Comparison of ENCODE assay signal across 2 mouse cellular contexts in the genomic region with DNA sequence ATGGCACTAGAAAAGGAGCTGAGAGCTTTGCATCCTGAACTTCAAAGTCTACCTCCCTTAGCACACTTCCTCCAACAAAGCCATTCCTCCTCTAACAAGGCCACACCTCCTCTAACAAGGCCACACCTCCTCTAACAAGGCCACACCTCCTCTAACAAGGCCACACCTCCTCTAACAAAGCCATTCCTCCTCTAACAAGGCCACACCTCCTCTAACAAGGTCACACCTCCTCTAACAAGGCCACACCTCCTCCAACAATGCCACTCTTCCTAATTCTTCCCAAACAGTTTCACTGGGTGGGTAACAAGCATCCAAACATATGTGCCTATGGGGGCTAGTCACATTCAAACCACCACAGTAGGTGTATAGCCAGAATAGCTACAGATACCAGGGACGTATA.
TF ChIP-seq lines count a peak whose summit lies in the region.

No protein-coding gene starts in this region.

TF ChIP-seq in CH12.LX, 34 proteins besides CTCF, POLR2A, EP300 and RAD21:
- TF ChIP-seq POLR2AphosphoS2 (IDR thresholded peaks at IDR 0.05; ENCODE audit: low read depth, low read length) (no peak), ZNF384 (IDR thresholded peaks at IDR 0.05; ENCODE audit: low read depth, low read length) (no peak), MEF2A (IDR thresholded peaks at IDR 0.05; ENCODE audit: borderline replicate concordance, low read depth, low read length) (no peak), HCFC1 (IDR thresholded peaks at IDR 0.05; ENCODE audit: low read depth, low read length) (no peak), TCF12 (IDR thresholded peaks at IDR 0.05; ENCODE audit: low read depth, low read length) (no peak), UBTF (IDR thresholded peaks at IDR 0.05; ENCODE audit: low read depth, low read length) (no peak), MAX (IDR thresholded peaks at IDR 0.05; ENCODE audit: low read length) (no peak), MAFK (IDR thresholded peaks at IDR 0.05; ENCODE audit: insufficient replicate concordance, low read length) (no peak), MYC (IDR thresholded peaks at IDR 0.05; ENCODE audit: low read depth, low read length) (no peak)

TF ChIP-seq in MEL, 35 proteins besides CTCF, POLR2A, EP300 and RAD21:
- no peak for TF ChIP-seq USF1 (IDR thresholded peaks at IDR 0.05; ENCODE audit: low read depth, low read length)
- TF ChIP-seq MEF2A (IDR thresholded peaks at IDR 0.05; ENCODE audit: extremely low read depth, insufficient replicate concordance, low read depth, low read length, poor library complexity, severe bottlenecking), result no peak
- no peak for TF ChIP-seq POLR2AphosphoS5 (IDR thresholded peaks at IDR 0.05; ENCODE audit: borderline replicate concordance, low read depth, low read length)
- no peak for TF ChIP-seq MAX (IDR thresholded peaks at IDR 0.05; ENCODE audit: low read length)
- no peak for TF ChIP-seq POLR2AphosphoS2 (IDR thresholded peaks at IDR 0.05; ENCODE audit: low read length)
- no peak for TF ChIP-seq ZMIZ1 (IDR thresholded peaks at IDR 0.05; ENCODE audit: low read depth, low read length)
- no peak for TF ChIP-seq GABPA (IDR thresholded peaks at IDR 0.05; ENCODE audit: low read depth, low read length)
- no peak for TF ChIP-seq ZNF384 (IDR thresholded peaks at IDR 0.05; ENCODE audit: low read depth, low read length)
- TF ChIP-seq ETS1 (IDR thresholded peaks at IDR 0.05; ENCODE audit: low read depth, low read length), result no peak
- TF ChIP-seq E2F4 (IDR thresholded peaks at IDR 0.05; ENCODE audit: borderline replicate concordance, low read depth, low read length), result no peak
- TF ChIP-seq CHD2 (IDR thresholded peaks at IDR 0.05; ENCODE audit: low read length), result no peak
- no peak for TF ChIP-seq JUND (IDR thresholded peaks at IDR 0.05; ENCODE audit: low read depth, low read length)
- no peak for TF ChIP-seq MYC (IDR thresholded peaks at IDR 0.05; ENCODE audit: low read depth, low read length)
- TF ChIP-seq NRF1 (IDR thresholded peaks at IDR 0.05; ENCODE audit: insufficient read depth, low read depth, low read length, poor library complexity, severe bottlenecking), result no peak
- no peak for TF ChIP-seq SMC3 (IDR thresholded peaks at IDR 0.05; ENCODE audit: low read depth, low read length)
- TF ChIP-seq ELF1 (IDR thresholded peaks at IDR 0.05; ENCODE audit: low read depth, low read length), result no peak
